Mouse (Mus musculus) adrenal gland, postnatal 14 days (tissue): Measurements from ENCODE around the gene Inpp5b. TPM values are rescaled to one million over a fixed set of nuclear protein-coding genes. Genes with fewer than 3 reads are reported as not detected.
"Not testable (repeated sequence)": the region's sequence is repeated elsewhere in the genome, so short reads cannot be mapped to it uniquely, and the experiment has no call there.

ENCODE experiments used
- DNase-seq: peaks from one replicate; pipeline ENCODE4 v3.0.0; 2021; ENCODE audit warnings: mixed read lengths
- total RNA-seq: library from RNA; stranded (reverse); gene quantifications from 2 replicates; pipeline ENCODE4 v1.2.3, GENCODE M21; 2021

Gene Inpp5b
- total RNA-seq, 1 experiment from 2014 or later: 24.6 TPM

DNA sequence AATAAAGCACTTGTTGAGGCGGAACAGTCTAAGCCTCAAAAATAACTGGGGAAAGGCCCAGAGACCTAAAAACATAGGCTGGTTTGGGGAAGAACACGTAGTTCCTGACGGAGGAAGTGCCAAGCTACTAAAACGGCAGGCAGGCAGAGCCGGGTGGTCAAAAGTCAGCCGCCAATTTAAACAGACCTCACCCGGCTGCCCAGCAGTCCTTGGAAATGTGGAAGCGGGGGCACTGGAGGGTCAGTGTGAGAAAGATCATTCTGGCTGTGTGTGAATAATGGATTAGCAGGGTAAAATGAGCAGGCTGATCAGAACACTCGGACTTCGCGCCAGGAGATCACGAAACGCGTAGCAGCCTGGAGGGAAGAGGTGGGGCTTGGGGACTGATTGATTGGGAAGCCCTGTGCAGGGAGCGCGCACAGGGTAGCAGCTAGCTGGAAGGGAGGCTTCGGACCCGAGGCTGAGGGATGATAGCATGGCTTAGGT is 31.6 kb upstream of the Inpp5b start:
- DNase-seq: peak; percentile 65

DNA sequence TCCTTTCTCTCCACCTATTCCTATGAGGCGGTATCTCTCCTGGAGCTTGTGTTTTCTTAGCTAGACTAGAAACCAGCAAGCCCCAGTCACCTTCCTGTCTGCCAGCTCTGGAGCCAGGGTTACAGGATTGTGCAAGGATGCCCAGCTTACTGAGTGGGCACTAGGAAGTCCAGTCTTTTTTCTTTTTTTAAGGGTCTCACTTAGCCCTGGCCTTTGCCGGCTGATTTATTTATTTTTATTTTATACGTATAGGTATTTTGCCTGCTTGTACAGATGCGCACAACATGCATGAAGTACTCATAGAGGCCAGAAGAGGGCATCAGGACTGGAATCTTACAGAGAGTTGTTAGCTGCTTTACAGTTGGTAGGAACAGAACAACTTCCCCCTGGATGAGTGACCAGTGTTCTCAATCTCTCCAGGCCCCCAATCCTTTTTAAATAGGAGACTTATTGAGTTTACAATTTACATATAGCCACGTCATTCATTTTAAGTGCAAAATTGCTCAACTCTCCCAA is 30.8 kb upstream of the Inpp5b start:
- peak; percentile 47 for DNase-seq

DNA sequence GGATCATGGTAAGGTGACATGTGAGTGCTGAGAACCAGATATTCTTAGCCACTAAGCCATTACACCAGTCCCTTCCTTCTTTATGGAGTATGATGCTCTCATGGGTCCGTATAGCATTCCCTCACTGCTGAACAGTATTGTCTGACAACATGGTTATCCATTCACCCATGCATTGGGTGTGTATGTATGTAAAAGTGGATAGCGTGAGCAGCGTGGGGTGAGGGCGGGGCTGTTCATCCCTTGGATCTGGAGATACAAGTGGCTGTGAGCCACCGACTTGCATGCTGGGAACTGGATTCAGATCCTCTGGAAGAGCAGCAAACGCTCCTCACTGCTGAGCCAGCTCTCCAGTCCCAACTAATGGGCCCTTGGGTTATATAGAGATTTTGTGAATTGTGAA is 29.0 kb upstream of the Inpp5b start:
- DNase-seq: no peak

DNA sequence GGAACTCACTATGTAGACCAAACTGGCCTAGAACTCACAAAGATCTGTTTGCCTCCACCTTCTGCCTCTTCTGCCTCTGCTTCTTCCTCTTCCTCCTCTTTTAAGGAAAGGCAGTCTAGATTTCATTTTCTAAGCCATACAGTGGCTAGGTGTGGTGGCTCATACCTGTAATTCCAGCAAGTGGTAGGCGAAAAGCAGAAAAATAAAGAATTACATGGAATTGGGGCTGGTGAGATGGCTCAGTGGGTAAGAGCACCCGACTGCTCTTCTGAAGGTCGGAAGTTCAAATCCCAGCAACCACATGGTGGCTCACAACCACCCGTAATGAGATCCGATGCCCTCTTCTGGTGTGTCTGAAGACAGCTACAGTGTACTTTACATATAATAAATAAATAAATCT is 27.8 kb upstream of the Inpp5b start:
- DNase-seq: not testable (repeated sequence)

DNA sequence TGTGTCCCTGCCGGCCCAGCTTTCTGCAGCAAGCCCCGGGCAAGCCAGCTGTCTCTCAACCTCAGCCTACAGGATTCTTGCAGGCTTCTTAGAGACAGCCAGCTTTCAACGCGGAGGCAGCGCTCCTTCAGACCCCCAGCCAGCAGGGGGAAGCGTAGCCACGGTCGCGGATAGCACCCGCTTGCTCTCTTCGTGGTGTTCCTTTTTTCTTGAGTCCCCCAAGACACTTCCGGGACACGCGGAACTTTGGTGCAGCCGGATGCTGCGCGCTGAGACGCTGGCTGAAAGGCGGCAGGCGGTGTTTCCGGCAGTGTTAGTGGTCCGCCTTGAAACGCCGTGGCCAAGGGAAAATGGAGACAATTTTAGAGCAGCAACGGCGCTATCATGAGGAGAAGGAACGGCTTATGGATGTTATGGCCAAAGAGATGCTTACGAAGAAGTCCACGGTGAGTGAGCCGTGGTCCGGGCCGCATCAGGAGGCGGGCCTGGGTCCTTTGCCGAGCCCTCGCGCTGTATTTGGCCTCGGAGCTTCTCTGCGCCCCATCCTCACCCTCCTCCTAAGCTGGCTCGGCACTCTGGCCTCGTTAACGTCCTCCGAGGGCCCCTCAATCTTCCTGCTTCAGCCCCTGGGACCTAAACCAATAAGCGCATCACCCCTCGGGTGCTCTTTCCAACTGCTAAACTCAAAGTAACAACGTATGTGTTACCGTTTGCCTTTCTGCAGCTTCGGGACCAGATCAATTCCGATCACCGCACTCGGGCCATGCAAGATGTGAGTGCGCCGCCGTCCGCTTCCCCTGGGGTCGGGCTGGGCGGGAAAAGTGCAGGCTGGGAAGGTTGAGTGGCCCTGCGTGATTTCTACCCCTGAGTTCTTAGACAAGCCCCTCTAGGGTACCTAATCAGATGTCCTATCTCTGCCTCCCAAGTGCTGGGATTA is 26.8 kb upstream of the Inpp5b start, which contains the start of gene Sf3a3:
Sf3a3 (plus strand) TSS at position 232 of the 937 bp plus-strand sequence.
- DNase-seq: peak; percentile 97

DNA sequence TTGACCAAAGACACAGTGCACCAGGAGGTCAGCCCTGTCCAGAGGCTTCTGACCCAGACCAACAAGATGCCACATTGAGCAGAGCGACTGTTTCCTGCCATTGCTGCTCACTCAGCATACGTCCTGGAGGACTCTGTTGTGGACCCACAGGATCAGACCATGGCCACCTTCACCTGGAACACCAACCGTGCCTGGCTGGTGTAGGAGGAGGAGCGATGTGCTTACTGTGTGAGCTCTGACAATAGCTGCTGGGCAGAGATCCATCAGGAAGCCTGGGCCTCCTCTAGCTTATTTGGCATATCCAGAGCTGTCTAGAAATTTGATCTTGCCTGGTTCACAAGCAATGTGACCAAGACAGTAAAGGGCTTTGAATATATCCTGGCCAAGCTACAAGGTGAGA is 22.5 kb upstream of the Inpp5b start:
- DNase-seq: no peak

DNA sequence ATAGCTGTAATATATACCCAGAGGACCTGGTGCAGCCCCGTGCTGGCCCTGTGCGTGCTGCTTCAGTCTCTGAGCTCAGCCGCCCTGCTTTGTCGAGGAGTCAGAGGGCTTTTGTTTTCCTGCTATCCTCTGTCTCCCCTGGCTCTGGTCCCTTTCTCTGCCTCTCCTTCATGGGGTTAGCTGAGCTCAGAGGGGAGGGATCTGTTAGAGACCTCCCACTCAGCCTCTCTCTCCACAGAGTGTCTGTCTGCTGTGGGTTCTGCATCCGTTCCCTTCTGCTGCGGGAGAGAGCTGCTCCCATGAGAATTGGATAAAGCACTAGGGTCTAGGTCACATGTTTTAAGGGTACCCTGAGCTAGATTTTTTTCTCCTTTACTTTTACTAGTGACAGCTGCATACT is 15.5 kb upstream of the Inpp5b start:
- DNase-seq: no peak

DNA sequence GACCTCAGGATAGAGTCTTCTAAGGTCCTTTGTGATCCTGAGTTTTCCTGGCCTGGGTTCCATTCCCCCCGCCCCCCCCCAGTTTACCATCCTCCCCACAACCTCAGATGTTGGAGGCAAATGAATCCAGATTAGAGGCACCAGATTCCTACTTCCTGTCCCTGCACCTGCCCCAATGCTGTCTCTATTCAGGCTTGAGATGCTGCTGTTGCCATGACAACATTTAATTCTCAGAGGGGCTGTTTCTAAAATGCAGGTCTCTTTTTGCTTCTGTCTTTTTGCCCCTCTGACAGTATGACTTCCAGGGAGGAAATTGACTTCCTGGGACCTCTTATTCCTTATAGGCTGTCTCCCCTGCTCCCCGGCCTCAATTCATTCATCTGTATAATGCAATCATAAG is 4.7 kb upstream of the Inpp5b start:
- DNase-seq: no peak

DNA sequence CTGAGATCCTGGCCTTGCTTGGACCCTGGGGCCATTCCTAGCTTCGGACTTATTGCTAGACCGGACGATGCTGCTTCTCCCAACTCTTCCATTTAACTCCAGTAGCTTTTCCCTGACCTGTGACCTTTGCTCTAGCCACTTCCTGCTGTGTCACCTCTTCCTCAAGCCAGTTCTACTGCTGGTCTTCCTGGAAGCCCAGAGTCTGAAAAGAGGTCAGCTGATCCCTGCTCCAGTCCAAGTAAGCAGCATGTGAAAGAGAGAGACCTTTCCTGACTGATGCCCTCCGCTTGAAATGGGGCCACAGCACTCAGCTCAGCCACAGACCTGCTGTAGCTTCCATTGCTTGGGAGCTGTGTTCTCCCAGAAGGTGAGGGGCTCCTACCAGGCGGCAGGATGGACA is 4.2 kb upstream of the Inpp5b start:
- no peak for DNase-seq

DNA sequence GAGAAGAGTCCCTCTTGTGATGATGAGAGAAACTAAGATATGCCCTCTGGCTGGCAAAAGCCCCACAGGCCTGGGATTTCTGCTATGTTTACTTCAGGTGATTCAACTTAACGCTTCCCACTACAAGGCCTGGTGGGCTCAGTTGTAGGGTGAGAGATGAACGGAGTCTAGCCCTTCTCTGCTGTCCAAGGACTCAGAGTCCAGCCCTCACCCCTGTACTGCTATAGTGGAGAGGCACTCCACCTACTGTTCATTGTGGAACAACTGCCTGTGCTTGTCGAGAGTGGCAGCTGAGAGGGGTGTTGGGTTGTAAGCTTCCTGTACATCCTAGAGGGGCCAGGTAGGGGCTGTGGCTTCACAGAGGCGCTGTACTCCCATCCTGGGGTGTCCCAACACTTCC is 3.6 kb upstream of the Inpp5b start:
- DNase-seq: no peak

DNA sequence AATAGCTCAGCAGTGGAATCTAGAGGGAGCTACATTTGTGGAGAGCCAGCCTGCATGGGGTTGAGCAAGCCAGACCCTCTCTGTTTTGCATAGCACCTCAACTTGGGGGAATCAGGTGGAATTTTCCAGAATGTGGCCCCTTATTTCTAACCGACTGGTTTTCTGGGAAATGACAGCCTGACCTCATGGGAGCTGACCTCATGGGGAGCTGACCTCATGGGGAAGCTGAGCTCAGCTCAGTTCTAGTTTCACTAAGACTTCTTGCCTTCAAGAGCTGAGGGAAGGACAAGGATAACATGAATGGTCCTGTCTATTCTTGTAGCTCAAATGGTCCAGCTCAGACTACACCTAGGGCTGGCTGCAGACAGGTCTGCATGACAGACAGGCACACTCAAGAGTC is 2.9 kb upstream of the Inpp5b start:
- no peak for DNase-seq

DNA sequence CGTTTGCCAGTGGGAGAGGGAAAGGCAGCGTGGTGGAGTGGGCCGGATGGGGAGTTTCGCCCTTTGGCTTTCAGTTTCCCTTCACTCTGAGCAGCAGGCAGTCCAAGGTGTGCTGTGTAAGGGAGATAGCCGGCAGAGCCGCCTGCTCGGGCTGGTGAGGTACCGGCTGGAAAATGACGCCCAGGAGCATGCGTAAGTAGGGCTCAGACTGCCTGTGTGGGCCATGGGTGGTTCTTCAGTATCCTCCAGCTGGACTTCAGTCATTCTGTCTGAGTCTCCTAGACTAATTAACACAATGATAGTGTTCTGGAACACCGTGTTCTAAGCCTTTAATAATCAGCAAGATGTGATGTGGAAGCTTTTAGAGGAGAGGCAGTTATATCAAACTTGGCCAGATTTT is 1.2 kb downstream of the Inpp5b start:
- DNase-seq: no peak

DNA sequence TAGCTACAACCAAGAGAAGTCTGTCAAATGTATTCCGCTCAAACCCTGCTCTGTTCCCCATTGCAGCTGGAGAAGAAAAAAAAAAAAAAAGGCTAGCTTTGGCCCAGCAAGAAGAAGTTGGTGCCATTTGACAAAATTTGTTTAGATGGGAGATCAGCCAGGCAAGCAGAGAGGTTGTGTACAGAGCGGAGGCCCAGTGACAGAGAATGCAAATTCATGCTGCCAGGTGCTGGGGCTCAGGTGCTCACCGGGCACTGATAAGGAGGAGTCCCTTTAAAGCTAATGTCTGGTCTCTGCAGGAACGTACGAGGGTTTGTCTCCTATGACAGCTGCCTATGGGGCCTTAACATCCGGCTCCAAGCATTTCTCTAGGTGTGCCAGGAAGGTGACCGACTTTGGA is 4.9 kb downstream of the Inpp5b start:
- DNase-seq: no peak

DNA sequence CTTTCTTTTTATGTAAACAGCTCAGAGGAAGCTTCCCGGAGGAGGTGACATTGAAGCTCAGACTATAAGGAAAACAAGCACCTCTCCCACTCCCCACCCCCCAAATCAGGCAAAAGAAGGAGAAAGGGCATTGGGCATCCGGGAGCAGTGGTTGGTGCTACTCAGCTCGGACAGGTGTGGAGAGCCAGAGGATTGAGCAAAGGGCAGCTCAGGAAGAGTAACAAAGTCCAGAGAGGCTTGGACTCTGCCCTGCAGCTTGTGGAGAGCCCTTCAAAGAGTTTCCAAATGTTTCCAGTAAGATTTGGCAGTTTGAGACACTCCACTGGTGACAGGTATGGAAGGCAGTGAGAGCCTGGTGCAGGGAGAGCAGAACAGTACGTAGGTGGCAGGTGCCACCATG is 6.2 kb downstream of the Inpp5b start:
- DNase-seq: no peak

DNA sequence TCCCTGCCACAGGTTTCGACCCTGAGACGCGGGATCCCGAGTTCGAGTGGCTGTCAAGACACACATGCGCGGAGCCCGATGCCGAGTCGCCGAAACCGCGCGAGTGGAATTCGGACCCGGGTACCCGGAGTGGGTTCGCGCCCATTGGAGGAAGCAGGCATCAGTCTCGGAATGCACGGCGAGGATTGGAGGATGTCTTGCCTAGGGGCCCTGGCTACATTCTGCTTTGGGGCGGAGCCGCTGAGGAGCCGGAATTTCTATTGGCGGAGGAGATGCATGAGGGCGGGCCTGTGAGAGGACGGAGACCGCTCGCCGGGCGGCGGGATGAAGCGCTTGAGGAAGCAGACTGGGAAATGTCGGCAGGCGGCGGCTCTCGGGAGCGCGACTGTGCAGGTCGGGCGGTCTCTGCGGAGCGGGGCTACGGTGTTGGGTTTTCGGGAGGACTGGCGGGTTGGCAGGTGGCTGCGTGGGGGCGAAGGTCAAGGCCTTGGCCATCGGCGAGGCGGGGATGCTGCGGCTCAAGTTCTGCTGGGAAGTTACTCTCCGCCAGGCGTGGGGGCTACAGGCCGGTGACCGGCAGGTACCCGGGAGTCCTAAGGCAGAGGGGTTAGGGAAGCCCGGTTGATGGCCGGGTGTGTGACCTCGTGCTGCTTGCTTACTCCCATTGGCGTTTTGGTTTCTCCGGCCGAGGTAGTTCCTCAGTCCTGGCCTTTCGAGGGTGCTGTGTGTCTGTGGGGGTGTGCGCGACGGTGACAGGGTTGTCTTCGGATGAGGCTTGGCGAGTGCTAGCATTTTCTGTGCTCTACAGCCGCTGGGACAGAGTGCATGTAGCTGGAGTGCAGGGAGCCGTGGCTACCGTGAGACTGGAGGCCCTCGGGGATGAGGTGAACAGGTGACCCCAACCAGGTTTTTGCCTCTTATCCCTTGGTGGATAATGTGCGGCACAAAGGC is 9.9 kb downstream of the Inpp5b start:
- peak; percentile 99 for DNase-seq

DNA sequence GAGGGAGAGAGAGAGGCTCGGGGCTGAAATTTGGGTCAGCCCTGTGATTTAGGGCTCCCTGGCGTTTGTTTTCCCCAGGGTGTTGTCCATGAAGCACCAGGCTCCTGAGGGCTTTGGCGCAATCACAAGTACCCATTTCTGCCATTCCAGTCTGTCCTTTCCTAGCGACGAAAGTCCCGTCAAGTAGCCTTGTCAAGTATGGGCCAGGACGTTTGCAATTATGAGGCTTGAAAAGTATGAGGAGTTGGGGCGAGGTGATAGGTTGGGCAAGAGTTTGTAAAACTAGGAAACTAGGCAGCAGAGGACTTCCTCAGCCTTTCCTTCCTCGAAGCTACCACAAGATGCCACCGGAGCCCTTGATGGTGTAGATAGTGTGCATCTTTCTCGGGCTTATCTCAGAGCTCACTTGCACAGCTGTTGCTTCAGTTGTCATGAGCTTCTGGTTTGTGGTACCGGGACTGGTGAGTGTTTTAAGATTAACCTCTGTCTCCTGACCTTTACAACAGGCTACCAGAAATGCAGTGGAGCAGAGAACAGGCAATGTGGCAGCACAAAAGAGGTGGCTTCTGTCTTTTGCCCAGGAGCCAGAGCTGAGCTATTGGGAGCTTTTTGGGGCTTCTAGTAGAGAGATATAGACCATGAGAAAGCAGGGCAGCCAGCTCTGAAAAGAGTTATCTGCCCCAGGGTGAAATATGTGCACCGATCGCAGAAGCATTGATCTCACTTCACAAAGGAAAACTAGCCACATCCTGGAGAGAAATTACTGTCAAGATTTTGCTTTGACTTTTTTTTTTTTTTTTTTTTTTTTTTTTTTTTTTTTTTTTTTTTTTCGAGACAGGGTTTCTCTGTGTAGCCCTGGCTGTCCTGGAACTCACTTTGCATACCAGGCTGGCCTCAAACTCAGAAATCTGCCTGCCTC is 10.9 kb downstream of the Inpp5b start:
- peak; percentile 28 for DNase-seq

DNA sequence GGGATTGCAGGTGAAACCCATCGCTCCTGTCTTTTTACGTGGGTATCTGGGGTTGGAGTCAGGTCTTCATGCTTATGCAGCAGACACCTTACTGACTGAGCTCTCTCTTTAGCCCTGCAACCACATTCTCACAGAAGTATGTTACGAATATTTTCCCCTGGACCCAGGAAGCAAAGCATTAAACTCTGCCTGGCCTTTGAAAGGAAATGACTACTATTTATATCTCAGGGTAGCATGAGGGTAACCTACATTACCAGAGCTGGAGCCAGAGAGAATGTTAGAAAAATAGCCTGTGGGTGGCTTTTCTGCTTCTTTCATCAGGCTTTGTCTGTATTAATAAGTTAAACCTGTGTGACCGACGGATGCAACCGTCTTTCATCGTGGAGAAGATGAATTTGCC is 13.9 kb downstream of the Inpp5b start:
- DNase-seq: no peak

DNA sequence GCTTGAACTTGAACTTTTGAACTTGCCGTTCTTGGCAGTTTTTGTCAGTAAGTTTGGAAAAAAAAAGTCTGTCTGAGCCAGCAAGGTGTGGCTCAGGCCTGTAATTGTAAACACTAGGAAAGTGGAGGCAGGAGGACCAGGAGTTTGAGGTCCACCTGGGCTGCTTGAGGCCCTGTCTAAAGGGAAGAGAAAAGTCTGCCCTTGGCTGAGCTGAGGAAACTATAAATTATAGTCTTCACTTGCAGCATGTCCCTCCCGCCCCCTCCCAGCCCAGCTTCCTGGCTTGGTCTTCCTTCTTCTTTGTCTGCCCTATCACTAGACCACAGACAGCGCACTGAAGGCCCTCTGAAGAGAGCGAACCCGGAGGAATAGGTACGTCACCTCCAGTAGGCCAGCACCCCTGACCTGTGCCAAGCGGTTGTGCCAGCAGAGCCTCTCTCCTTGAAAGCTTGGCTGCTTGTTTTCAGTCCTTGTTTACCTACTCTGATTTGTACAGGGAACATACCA is 17.7 kb downstream of the Inpp5b start:
- DNase-seq: peak; percentile 72

DNA sequence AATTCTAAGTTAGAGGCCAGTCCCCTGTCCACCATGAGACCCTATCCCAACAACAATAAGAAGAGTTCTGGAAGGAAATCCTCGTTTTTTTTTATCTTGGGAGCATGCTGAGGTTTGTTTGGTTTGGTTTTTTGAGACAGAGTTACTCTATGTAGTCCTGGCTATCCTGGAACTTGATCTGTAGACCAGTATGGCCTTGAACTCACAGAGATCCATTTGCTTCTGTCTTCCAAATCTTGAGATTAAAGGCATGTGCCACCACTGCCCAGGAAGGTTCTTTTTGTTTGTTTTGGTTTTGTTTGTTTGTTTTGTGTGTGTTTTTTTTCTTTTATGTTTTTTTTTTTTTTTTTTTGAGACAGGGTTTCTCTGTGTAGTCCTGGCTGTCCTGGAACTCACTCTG is 19.6 kb downstream of the Inpp5b start:
- no peak for DNase-seq

DNA sequence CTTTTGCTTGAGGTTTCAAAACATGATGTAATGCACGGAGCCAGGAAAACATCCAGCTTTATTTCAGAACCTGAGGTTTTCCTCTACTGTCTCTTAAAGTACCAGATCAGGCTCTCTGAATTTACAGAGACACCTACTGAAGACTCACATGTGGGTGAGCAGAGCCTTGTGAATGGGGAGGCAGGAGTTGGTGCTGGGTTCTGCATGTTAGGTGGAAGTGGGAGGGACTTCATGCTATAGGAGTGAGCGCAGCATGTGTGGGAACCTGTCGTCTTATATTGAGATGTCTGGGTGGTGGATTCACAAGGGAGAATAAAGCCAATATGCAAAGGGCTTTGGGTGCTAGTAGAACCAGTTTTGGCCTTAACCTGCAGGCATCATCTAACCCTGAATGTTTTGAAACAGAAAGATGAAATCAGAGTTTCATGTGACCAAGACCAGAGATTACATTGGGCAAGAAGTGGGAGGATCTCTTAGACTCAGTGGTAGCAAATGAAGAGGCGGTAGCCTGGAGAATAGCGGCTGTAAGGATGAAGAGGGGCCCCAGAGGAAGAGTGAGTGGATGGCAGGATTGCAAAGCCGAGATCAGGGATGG is 21.3 kb downstream of the Inpp5b start:
- no peak for DNase-seq
